Mouse (Mus musculus) stomach, embryonic 14.5 days (tissue): ENCODE data around the gene Ccdc105. TPM values are rescaled to one million over a fixed set of nuclear protein-coding genes. Genes with fewer than 3 reads are reported as not detected.

Experiments
- ATAC-seq: fragments of 200-750 bp; cut with Nextera tagmentation; 2 replicates; pipeline ENCODE4 v1.8.0; 2017; ENCODE audit warnings: low read depth, moderate TSS enrichment; ENCODE audit not compliant: insufficient number of reproducible peaks, insufficient read depth, low FRiP score
- H3K27ac ChIP-seq: fragments of 300-500 bp; sonication (generic); 2 replicates; pipeline ENCODE4 v1.5.1; 2014; ENCODE audit warnings: mild to moderate bottlenecking, low read length, moderate library complexity, mixed read lengths
- H3K27me3 ChIP-seq: fragments of 300-500 bp; sonication (generic); 2 replicates; pipeline ENCODE4 v1.6.1; 2014; ENCODE audit warnings: low read length, control low read depth, mixed read lengths; ENCODE audit not compliant: control insufficient read depth, insufficient read depth
- H3K36me3 ChIP-seq: fragments of 300-500 bp; sonication (generic); 2 replicates; pipeline ENCODE4 v1.6.1; 2014; ENCODE audit warnings: mild to moderate bottlenecking, control low read depth, low read length, moderate library complexity, mixed read lengths; ENCODE audit not compliant: control insufficient read depth, insufficient read depth
- H3K4me1 ChIP-seq: fragments of 300-500 bp; sonication (generic); 2 replicates; pipeline ENCODE4 v1.6.1; 2014; ENCODE audit warnings: low read length, control low read depth, mixed read lengths; ENCODE audit not compliant: control insufficient read depth, insufficient read depth
- H3K4me2 ChIP-seq: fragments of 300-500 bp; sonication (generic); replicated peaks from 2 replicates; pipeline ENCODE4 v1.6.1; 2014; ENCODE audit warnings: low read depth, low read length, control low read depth
- H3K4me3 ChIP-seq: fragments of 300-500 bp; sonication (generic); 2 replicates; pipeline ENCODE4 v1.5.1; 2014; ENCODE audit warnings: low read depth, low read length, control low read depth
- H3K9ac ChIP-seq: fragments of 300-500 bp; sonication (generic); replicated peaks from 2 replicates; pipeline ENCODE4 v1.6.1; 2014; ENCODE audit warnings: low read depth, mild to moderate bottlenecking, control low read depth, low read length, moderate library complexity, mixed read lengths
- H3K9me3 ChIP-seq: fragments of 300-500 bp; sonication (generic); 2 replicates; pipeline ENCODE4 v1.6.1; 2016; ENCODE audit warnings: low read depth, low read length, control low read depth; ENCODE audit not compliant: control insufficient read depth
- WGBS: fragments of 180-500 bp; shearing (Covaris S2); extraction: QIAGEN DNeasy Blood & Tissue Kit; methylation state at CpG from one replicate; pipeline ENCODE4 v1.1.7; 2014; 5-methylcytosine and 5-hydroxymethylcytosine counted together
- polyA plus RNA-seq: library from polyadenylated mRNA; unstranded; fragments of >200 nt; fragmentation: Nextera tagmentation; extraction: Ambion mirVana; gene quantifications from 2 replicates; pipeline ENCODE4 v1.2.1, GENCODE M21; 2014

Ccdc105 gene
- polyA plus RNA-seq, 1 experiment from 2014 or later, result not detected

GRCm38 (mm10) chr10:78727035-78727434, 25.8 kb downstream of the Ccdc105 start:
- Histone ChIP-seq H3K9ac (no peak overlapping the region), H3K4me2 (no peak overlapping the region), H3K27me3 (no peaks in the 10 kb centered on the region), H3K27ac (no peak overlapping the region), H3K4me3 (no peak overlapping the region), H3K4me1 (no peaks in the 10 kb centered on the region), H3K36me3 (no peaks in the 10 kb centered on the region), H3K9me3 (no peaks in the 10 kb centered on the region)
- ATAC-seq, result no peak
- 48% methylated on average over 3 of the region's 3 CpGs for WGBS

DNA sequence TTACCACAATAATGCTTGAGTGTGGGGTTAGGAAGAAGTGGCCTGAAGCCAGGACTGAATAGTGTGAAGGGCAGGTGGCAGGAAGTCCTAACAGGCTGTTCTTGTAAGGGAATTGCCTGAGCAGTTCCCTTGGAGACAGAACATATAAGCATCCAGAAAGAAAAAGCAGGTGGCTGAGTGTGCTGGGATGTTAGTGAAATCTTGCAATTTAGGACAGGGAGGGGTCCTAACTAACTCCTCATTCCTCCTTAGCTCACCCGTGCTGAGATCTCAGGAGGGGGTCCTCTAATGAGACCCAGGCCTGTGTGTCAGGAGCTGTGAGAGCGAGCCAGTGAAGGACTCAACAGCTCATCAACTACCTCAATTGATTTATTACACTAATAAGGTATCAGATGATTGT, 29.4 kb downstream of the Ccdc105 start:
- Histone ChIP-seq H3K9ac (no peak overlapping the region), H3K9me3 (no peaks in the 10 kb centered on the region), H3K27ac (no peak overlapping the region), H3K4me1 (no peaks in the 10 kb centered on the region), H3K4me3 (no peak overlapping the region), H3K27me3 (no peaks in the 10 kb centered on the region), H3K4me2 (no peak overlapping the region), H3K36me3 (no peaks in the 10 kb centered on the region)
- 36% methylated on average over 2 of the region's 2 CpGs for WGBS
- ATAC-seq, result no peak

DNA sequence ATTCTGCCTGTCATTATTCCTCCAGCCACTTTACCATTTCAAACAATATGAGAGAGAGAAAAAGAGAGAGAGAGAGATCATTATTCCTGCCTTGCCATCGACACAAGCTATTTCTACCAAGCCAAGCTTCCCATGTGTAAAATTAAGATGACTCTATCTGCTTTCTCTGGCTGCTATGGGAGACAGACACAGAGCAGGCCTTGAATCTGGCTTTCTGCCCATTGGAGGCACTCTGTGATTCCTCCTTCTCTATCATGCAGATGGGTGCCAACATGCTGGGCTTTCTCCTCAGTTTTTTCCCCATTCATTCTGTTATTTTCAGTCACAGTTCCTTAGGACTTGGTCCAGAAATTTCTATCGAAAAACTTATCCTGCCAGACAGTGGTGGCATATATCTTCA, 30.2 kb downstream of the Ccdc105 start:
- H3K4me3 ChIP-seq, result no peak overlapping the region
- no peaks in the 10 kb centered on the region for H3K9me3 ChIP-seq
- no peak overlapping the region for H3K9ac ChIP-seq
- H3K36me3 ChIP-seq, result no peaks in the 10 kb centered on the region
- WGBS, result 71% methylated on average over 2 of the region's 2 CpGs
- H3K27ac ChIP-seq, result no peak overlapping the region
- H3K4me1 ChIP-seq, result no peaks in the 10 kb centered on the region
- no peak overlapping the region for H3K4me2 ChIP-seq
- no peaks in the 10 kb centered on the region for H3K27me3 ChIP-seq
- no peak for ATAC-seq

GRCm38 (mm10) chr10:78722036-78722435, 30.8 kb downstream of the Ccdc105 start:
- Histone ChIP-seq H3K36me3 (no peaks in the 10 kb centered on the region), H3K4me1 (no peaks in the 10 kb centered on the region), H3K4me2 (no peak overlapping the region), H3K4me3 (no peak overlapping the region), H3K27ac (no peak overlapping the region), H3K9me3 (no peaks in the 10 kb centered on the region), H3K27me3 (no peaks in the 10 kb centered on the region), H3K9ac (no peak overlapping the region)
- no peak for ATAC-seq
- WGBS, result 67% methylated on average over 5 of the region's 5 CpGs

DNA sequence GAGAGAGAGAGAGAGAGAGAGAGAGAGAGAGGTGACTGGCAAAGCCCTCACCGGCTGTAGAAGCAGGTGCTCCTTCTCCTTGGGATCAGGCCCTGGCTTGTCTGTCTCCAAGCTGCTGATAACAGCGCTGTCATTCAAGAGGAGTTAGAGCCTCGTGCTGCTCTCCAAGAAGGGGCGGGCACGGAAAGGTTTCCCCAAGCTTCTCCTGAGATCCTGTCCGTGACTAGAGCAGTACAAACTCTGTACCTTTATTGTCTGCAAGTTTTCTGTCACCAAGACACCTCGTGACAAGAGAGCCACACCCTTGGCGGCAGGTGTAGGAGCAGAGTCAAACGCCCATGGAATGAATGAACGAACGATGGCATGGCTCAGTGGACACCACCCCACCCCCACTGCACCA, 34.8 kb downstream of the Ccdc105 start, which contains the start of gene Casp14:
Casp14 (minus strand) TSS at position 239 of the 400 bp plus-strand sequence.
- Histone ChIP-seq H3K9ac (no peak within 1 kb of the TSS), H3K36me3 (no peaks in the 10 kb centered on the region), H3K4me2 (no peak within 1 kb of the TSS), H3K9me3 (no peaks in the 10 kb centered on the region), H3K27me3 (no peaks in the 10 kb centered on the region), H3K4me3 (no peak within 1 kb of the TSS), H3K27ac (no peak within 1 kb of the TSS), H3K4me1 (no peaks in the 10 kb centered on the region)
- WGBS, result 51% methylated on average over 11 of the region's 11 CpGs
- no peak for ATAC-seq

- Histone ChIP-seq H3K4me3 (no peak overlapping the region), H3K4me1 (no peaks in the 10 kb centered on the region), H3K27ac (no peak overlapping the region), H3K27me3 (no peaks in the 10 kb centered on the region), H3K9me3 (no peaks in the 10 kb centered on the region), H3K9ac (no peak overlapping the region), H3K4me2 (no peak overlapping the region), H3K36me3 (no peaks in the 10 kb centered on the region)
- no peak for ATAC-seq
Measured at GRCm38 (mm10) chr10:78716231-78716630, 36.6 kb downstream of the Ccdc105 start.

- ATAC-seq, result no peak
- Histone ChIP-seq H3K9me3 (no peaks in the 10 kb centered on the region), H3K27me3 (no peaks in the 10 kb centered on the region), H3K4me2 (no peak overlapping the region), H3K4me3 (no peak overlapping the region), H3K36me3 (no peaks in the 10 kb centered on the region), H3K27ac (no peak overlapping the region), H3K4me1 (no peaks in the 10 kb centered on the region), H3K9ac (no peak overlapping the region)
- WGBS, result 88% methylated on average over 7 of the region's 7 CpGs
Measured at GRCm38 (mm10) chr10:78715156-78715555, 37.7 kb downstream of the Ccdc105 start.

DNA sequence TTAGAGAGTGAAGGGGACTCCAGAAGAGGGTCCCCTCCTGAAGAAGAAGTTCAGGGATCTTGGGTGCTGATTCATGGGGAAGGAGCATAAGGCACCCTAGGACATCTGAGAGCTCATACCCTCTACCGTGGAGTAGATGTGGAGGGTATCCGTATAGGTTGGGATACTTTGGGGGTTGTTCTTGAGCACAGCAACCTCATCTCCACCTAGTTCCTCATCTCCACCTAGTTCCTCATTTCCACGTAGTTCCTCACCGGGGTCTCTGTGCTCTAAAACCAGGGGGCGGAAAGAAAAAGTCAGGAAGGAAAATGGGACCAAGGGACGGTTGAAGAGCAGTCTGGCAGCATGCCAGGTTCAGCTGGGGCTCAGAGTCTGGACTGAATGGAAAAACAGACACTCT, 38.7 kb downstream of the Ccdc105 start:
- no peaks in the 10 kb centered on the region for H3K27me3 ChIP-seq
- WGBS, result 78% methylated on average over 6 of the region's 6 CpGs
- no peak overlapping the region for H3K9ac ChIP-seq
- no peak for ATAC-seq
- H3K4me3 ChIP-seq, result no peak overlapping the region
- no peak overlapping the region for H3K27ac ChIP-seq
- H3K4me1 ChIP-seq, result no peaks in the 10 kb centered on the region
- no peaks in the 10 kb centered on the region for H3K36me3 ChIP-seq
- H3K4me2 ChIP-seq, result no peak overlapping the region
- no peaks in the 10 kb centered on the region for H3K9me3 ChIP-seq

GRCm38 (mm10) chr10:78710706-78711105, 42.2 kb downstream of the Ccdc105 start:
- H3K4me3 ChIP-seq, result no peak overlapping the region
- ATAC-seq, result no peak
- no peak overlapping the region for H3K4me2 ChIP-seq
- H3K27me3 ChIP-seq, result no peaks in the 10 kb centered on the region
- H3K4me1 ChIP-seq, result no peaks in the 10 kb centered on the region
- H3K9ac ChIP-seq, result no peak overlapping the region
- H3K9me3 ChIP-seq, result no peaks in the 10 kb centered on the region
- no peaks in the 10 kb centered on the region for H3K36me3 ChIP-seq
- H3K27ac ChIP-seq, result no peak overlapping the region
